Mouse (Mus musculus) MEL (cell line): ENCODE results near the gene Nrl. TPM values are rescaled to one million over a fixed set of nuclear protein-coding genes. Genes with fewer than 3 reads are reported as not detected.
A peak's percentile ranks its signal among the peaks of the same experiment; 100 is the strongest.

ENCODE experiments used
- DNase-seq: peaks from one replicate; pipeline ENCODE4 v3.0.0; 2011; ENCODE audit warnings: low read depth, low spot score
- H3K27ac ChIP-seq: 2 replicates; pipeline ENCODE4 v1.5.1; 2012; ENCODE audit warnings: low read depth, mild to moderate bottlenecking, control low read depth, low read length, moderate library complexity; ENCODE audit not compliant: control insufficient read depth
- H3K27me3 ChIP-seq, 2 experiments: fragments of 150-350 bp in 1 of 2; sonication (generic) in 1 of 2; 2 replicates each; pipeline ENCODE4 v1.6.1; 2012; ENCODE audit warnings: low read length in 2 of 2, mild to moderate bottlenecking in 2 of 2, improper control_type of control experiment in 1 of 2, moderate library complexity in 1 of 2; ENCODE audit not compliant: insufficient read depth in 2 of 2, control insufficient read depth in 1 of 2
- H3K36me3 ChIP-seq, 2 experiments: 2 replicates each; pipeline ENCODE4 v1.6.1; 2012 to 2014; ENCODE audit warnings: low read length in 2 of 2, improper control_type of control experiment in 1 of 2, inconsistent platforms in 1 of 2, mild to moderate bottlenecking in 1 of 2; ENCODE audit not compliant: insufficient read depth in 2 of 2, control insufficient read depth in 1 of 2
- H3K4me1 ChIP-seq, 2 experiments: fragments of 150-350 bp in 1 of 2; sonication (generic) in 1 of 2; 2 replicates each; pipeline ENCODE4 v1.6.1; 2012; ENCODE audit warnings: low read length in 2 of 2, improper control_type of control experiment in 1 of 2, mild to moderate bottlenecking in 1 of 2; ENCODE audit not compliant: insufficient read depth in 2 of 2, control insufficient read depth in 1 of 2
- H3K4me3 ChIP-seq, 2 experiments: fragments of 150-350 bp in 1 of 2; sonication (generic) in 1 of 2; 2 replicates each; pipeline ENCODE4 v1.5.1; 2012; ENCODE audit warnings: low read depth in 2 of 2, low read length in 2 of 2, mild to moderate bottlenecking in 2 of 2, moderate library complexity in 2 of 2, control low read depth in 1 of 2, improper control_type of control experiment in 1 of 2; ENCODE audit not compliant: control insufficient read depth in 1 of 2, insufficient read depth in 1 of 2
- H3K79me2 ChIP-seq: 2 replicates; pipeline ENCODE4 v1.6.1; 2012; ENCODE audit warnings: mild to moderate bottlenecking, low read length, moderate library complexity; ENCODE audit not compliant: control insufficient read depth, poor library complexity, insufficient read depth
- H3K9ac ChIP-seq: 2 replicates; pipeline ENCODE4 v1.6.1; 2012; ENCODE audit warnings: low read depth, mild to moderate bottlenecking, control low read depth, low read length, moderate library complexity; ENCODE audit not compliant: control insufficient read depth, poor library complexity, severe bottlenecking
- H3K9me3 ChIP-seq: fragments of 150-350 bp; sonication (generic); replicated peaks from 2 replicates; pipeline ENCODE4 v1.6.1; 2012; ENCODE audit warnings: mild to moderate bottlenecking, low read length, improper control_type of control experiment, moderate library complexity; ENCODE audit not compliant: insufficient read depth
- BHLHE40 ChIP-seq: IDR thresholded peaks from 2 replicates; pipeline ENCODE4 v1.6.1; 2012; ENCODE audit warnings: low read depth, mild to moderate bottlenecking, inconsistent platforms, low read length, improper control_type of control experiment, borderline replicate concordance
- CHD1 ChIP-seq: IDR thresholded peaks from 2 replicates; pipeline ENCODE4 v1.6.1; 2012; ENCODE audit warnings: low read depth, mild to moderate bottlenecking, inconsistent platforms, low read length, improper control_type of control experiment
- CHD2 ChIP-seq: IDR thresholded peaks from 2 replicates; pipeline ENCODE4 v1.6.1; 2011; ENCODE audit warnings: low read length, improper control_type of control experiment
- CTCF ChIP-seq, 3 experiments: IDR thresholded peaks in 2 of 3; conservative IDR thresholded peaks in 1 of 3; 2 replicates each; pipeline ENCODE4 v1.5.1; 2011 to 2012; ENCODE audit warnings: low read length in 3 of 3, low read depth in 2 of 3, mild to moderate bottlenecking in 2 of 3, improper control_type of control experiment in 1 of 3, inconsistent platforms in 1 of 3, mixed read lengths in 1 of 3, moderate library complexity in 1 of 3; ENCODE audit not compliant: control insufficient read depth in 1 of 3, insufficient read depth in 1 of 3, poor library complexity in 1 of 3, severe bottlenecking in 1 of 3
- E2F4 ChIP-seq: IDR thresholded peaks from 2 replicates; pipeline ENCODE4 v1.6.1; 2011; ENCODE audit warnings: low read depth, low read length, improper control_type of control experiment, borderline replicate concordance
- ETS1 ChIP-seq: IDR thresholded peaks from 2 replicates; pipeline ENCODE4 v1.6.1; 2012; ENCODE audit warnings: low read depth, mild to moderate bottlenecking, inconsistent platforms, low read length, improper control_type of control experiment, moderate library complexity
- GABPA ChIP-seq: IDR thresholded peaks from 2 replicates; pipeline ENCODE4 v1.6.1; 2012; ENCODE audit warnings: low read depth, mild to moderate bottlenecking, inconsistent platforms, low read length, improper control_type of control experiment, moderate library complexity
- GATA1 ChIP-seq: IDR thresholded peaks from 2 replicates; pipeline ENCODE4 v1.6.1; 2011; ENCODE audit warnings: low read depth, low read length, improper control_type of control experiment
- HCFC1 ChIP-seq: IDR thresholded peaks from 2 replicates; pipeline ENCODE4 v1.6.1; 2012; ENCODE audit warnings: low read depth, mild to moderate bottlenecking, inconsistent platforms, low read length, improper control_type of control experiment, moderate library complexity
- JUND ChIP-seq: IDR thresholded peaks from 2 replicates; pipeline ENCODE4 v1.6.1; 2011; ENCODE audit warnings: low read depth, mild to moderate bottlenecking, improper control_type of control experiment, low read length
- KAT2A ChIP-seq: conservative IDR thresholded peaks from 2 replicates; pipeline ENCODE4 v1.6.1; 2012; ENCODE audit warnings: low read depth, low read length, improper control_type of control experiment, inconsistent platforms
- MAFK ChIP-seq: IDR thresholded peaks from 2 replicates; pipeline ENCODE4 v1.6.1; 2011; ENCODE audit warnings: low read depth, mild to moderate bottlenecking, low read length, improper control_type of control experiment, borderline replicate concordance
- MAX ChIP-seq: IDR thresholded peaks from 2 replicates; pipeline ENCODE4 v1.6.1; 2011; ENCODE audit warnings: low read length, improper control_type of control experiment
- MAZ ChIP-seq: IDR thresholded peaks from 2 replicates; pipeline ENCODE4 v1.6.1; 2012; ENCODE audit warnings: low read depth, mild to moderate bottlenecking, inconsistent platforms, low read length, improper control_type of control experiment
- MEF2A ChIP-seq: IDR thresholded peaks from 2 replicates; pipeline ENCODE4 v1.6.1; 2014; ENCODE audit warnings: low read depth, mild to moderate bottlenecking, inconsistent platforms, low read length, improper control_type of control experiment; ENCODE audit not compliant: poor library complexity, insufficient replicate concordance, severe bottlenecking; ENCODE audit errors: extremely low read depth
- MXI1 ChIP-seq: IDR thresholded peaks from 2 replicates; pipeline ENCODE4 v1.6.1; 2011; ENCODE audit warnings: mild to moderate bottlenecking, low read depth, low read length, improper control_type of control experiment
- MYB ChIP-seq: IDR thresholded peaks from 2 replicates; pipeline ENCODE4 v1.6.1; 2011; ENCODE audit warnings: mild to moderate bottlenecking, low read depth, low read length, improper control_type of control experiment
- MYC ChIP-seq: IDR thresholded peaks from 2 replicates; pipeline ENCODE4 v1.6.1; 2011; ENCODE audit warnings: low read depth, mild to moderate bottlenecking, low read length, improper control_type of control experiment, moderate library complexity
- NELFE ChIP-seq: IDR thresholded peaks from 2 replicates; pipeline ENCODE4 v1.6.1; 2011; ENCODE audit warnings: low read depth, low read length, improper control_type of control experiment
- NRF1 ChIP-seq: IDR thresholded peaks from 2 replicates; pipeline ENCODE4 v1.6.1; 2014; ENCODE audit warnings: low read depth, mild to moderate bottlenecking, inconsistent platforms, low read length, improper control_type of control experiment, moderate library complexity; ENCODE audit not compliant: poor library complexity, insufficient read depth, severe bottlenecking
- POLR2A ChIP-seq, 2 experiments: IDR thresholded peaks; 2 replicates each; pipeline ENCODE4 v1.6.1; 2011 to 2012; ENCODE audit warnings: low read length in 2 of 2, mild to moderate bottlenecking in 2 of 2, control low read depth in 1 of 2, improper control_type of control experiment in 1 of 2, low read depth in 1 of 2, moderate library complexity in 1 of 2; ENCODE audit not compliant: control insufficient read depth in 1 of 2, insufficient read depth in 1 of 2, poor library complexity in 1 of 2
- POLR2AphosphoS2 ChIP-seq: IDR thresholded peaks from 2 replicates; pipeline ENCODE4 v1.6.1; 2011; ENCODE audit warnings: low read length, improper control_type of control experiment
- POLR2AphosphoS5 ChIP-seq: IDR thresholded peaks from 2 replicates; pipeline ENCODE4 v1.6.1; 2012; ENCODE audit warnings: low read depth, borderline replicate concordance, mild to moderate bottlenecking, inconsistent platforms, low read length, moderate library complexity, mixed read lengths
- RCOR1 ChIP-seq: IDR thresholded peaks from 2 replicates; pipeline ENCODE4 v1.6.1; 2012; ENCODE audit warnings: low read depth, mild to moderate bottlenecking, inconsistent platforms, low read length, improper control_type of control experiment
- SIN3A ChIP-seq: IDR thresholded peaks from 2 replicates; pipeline ENCODE4 v1.6.1; 2012; ENCODE audit warnings: low read length, improper control_type of control experiment, inconsistent platforms
- SMC3 ChIP-seq: IDR thresholded peaks from 2 replicates; pipeline ENCODE4 v1.6.1; 2011; ENCODE audit warnings: low read depth, low read length, improper control_type of control experiment
- TAL1 ChIP-seq: IDR thresholded peaks from 2 replicates; pipeline ENCODE4 v1.6.1; 2012; ENCODE audit warnings: mild to moderate bottlenecking, inconsistent platforms, low read length, moderate library complexity, mixed read lengths
- TBP ChIP-seq: IDR thresholded peaks from 2 replicates; pipeline ENCODE4 v1.8.0; 2011; ENCODE audit warnings: low read depth, low read length, improper control_type of control experiment
- TCF12 ChIP-seq: IDR thresholded peaks from 2 replicates; pipeline ENCODE4 v1.6.1; 2014; ENCODE audit warnings: low read depth, mild to moderate bottlenecking, inconsistent platforms, low read length, improper control_type of control experiment, moderate library complexity
- UBTF ChIP-seq: IDR thresholded peaks from 2 replicates; pipeline ENCODE4 v1.6.1; 2012; ENCODE audit warnings: low read depth, mild to moderate bottlenecking, inconsistent platforms, low read length, improper control_type of control experiment, moderate library complexity, borderline replicate concordance; ENCODE audit not compliant: insufficient read depth
- USF1 ChIP-seq: IDR thresholded peaks from 2 replicates; pipeline ENCODE4 v1.6.1; 2014; ENCODE audit warnings: low read depth, mild to moderate bottlenecking, inconsistent platforms, low read length, improper control_type of control experiment, moderate library complexity
- USF2 ChIP-seq, 2 experiments: IDR thresholded peaks; 2 replicates each; pipeline ENCODE4 v1.6.1; 2011 to 2012; ENCODE audit warnings: improper control_type of control experiment in 2 of 2, low read length in 2 of 2, borderline replicate concordance in 1 of 2, inconsistent platforms in 1 of 2, low read depth in 1 of 2, mild to moderate bottlenecking in 1 of 2; ENCODE audit not compliant: insufficient read depth in 1 of 2
- ZC3H11A ChIP-seq: IDR thresholded peaks from 2 replicates; pipeline ENCODE4 v1.6.1; 2012; ENCODE audit warnings: low read depth, mild to moderate bottlenecking, inconsistent platforms, low read length, improper control_type of control experiment
- ZKSCAN1 ChIP-seq: IDR thresholded peaks from 2 replicates; pipeline ENCODE4 v1.6.1; 2012; ENCODE audit warnings: low read depth, mild to moderate bottlenecking, inconsistent platforms, low read length, improper control_type of control experiment, moderate library complexity
- ZMIZ1 ChIP-seq: IDR thresholded peaks from 2 replicates; pipeline ENCODE4 v1.6.1; 2012; ENCODE audit warnings: low read depth, mild to moderate bottlenecking, inconsistent platforms, low read length, improper control_type of control experiment, moderate library complexity
- ZNF384 ChIP-seq: IDR thresholded peaks from 2 replicates; pipeline ENCODE4 v1.6.1; 2012; ENCODE audit warnings: low read depth, mild to moderate bottlenecking, inconsistent platforms, low read length, improper control_type of control experiment
- polyA plus RNA-seq, 2 experiments: library from polyadenylated mRNA; stranded (reverse) in 1 of 2; unstranded in 1 of 2; fragments of >175 nt in 1 of 2; fragments of >200 nt in 1 of 2; gene quantifications; 2 replicates each; pipeline versions ENCODE4 v1.2.1 to v1.2.4; 2012; ENCODE audit warnings: low replicate concordance in 2 of 2, low read depth in 1 of 2; ENCODE audit not compliant: insufficient read length in 2 of 2, insufficient read depth in 1 of 2, missing spikeins in 1 of 2
- total RNA-seq: library from RNA; depleted of rRNA; stranded (reverse); fragments of 300-350 nt; gene quantifications from 2 replicates; pipeline ENCODE4 v1.2.3, GENCODE M21; 2012

The Nrl gene
- total and polyA plus RNA-seq, 3 experiments: not detected

GRCm38 (mm10) chr14:55540067-55540786, 15.4 kb upstream of the Nrl start, which contains the start of gene Pck2:
TSS of gene Pck2 (plus strand) at chr14:55540266.
- Histone ChIP-seq H3K36me3 (peaks cover 7 to 17% of the 10 kb centered on the region in 2 experiments), H3K27me3 (no peaks in the 10 kb centered on the region), H3K4me1 (peaks cover 8 to 17% of the 10 kb centered on the region in 2 experiments)
- TF ChIP-seq POLR2AphosphoS5 (no peak), TBP (0 out of 2 replicates have a peak, but pooled peaks have one; percentile 73), SIN3A (peak; percentile 82), USF1 (no peak; the same call in 1 of the 2 replicates), MAFK (no peak), GABPA (no peak), MEF2A (no peak), UBTF (no peak), ZKSCAN1 (no peak), ZC3H11A (no peak), JUND (no peak), TAL1 (no peak), CTCF (IDR thresholded peaks at IDR 0.05 in 2 of 3, conservative IDR thresholded peaks at IDR 0.05 in 1 of 3; ENCODE audit: control insufficient read depth in 1 of 3, insufficient read depth in 1 of 3, low read depth in 2 of 3, low read length in 3 of 3, poor library complexity in 1 of 3, severe bottlenecking in 1 of 3) (no peak), GATA1 (no peak), HCFC1 (peak; percentile 68), E2F4 (no peak), ZNF384 (no peak), BHLHE40 (no peak), KAT2A (peak; percentile 47; the same call in 1 of the 2 replicates), USF2 (IDR thresholded peaks at IDR 0.05; ENCODE audit: borderline replicate concordance in 1 of 2, insufficient read depth in 1 of 2, low read depth in 1 of 2, low read length in 2 of 2) (no peak), NELFE (peak; percentile 75), SMC3 (no peak), CHD1 (no peak), MAX (peak; percentile 88), MYC (peak; percentile 95), RCOR1 (no peak), MXI1 (peak; percentile 78), MAZ (peak; percentile 78; the same call in 1 of the 2 replicates), ZMIZ1 (peak; percentile 83), TCF12 (peak; percentile 51), MYB (no peak), POLR2AphosphoS2 (peak; percentile 92), CHD2 (no peak), ETS1 (peak; percentile 56; the same call in 1 of the 2 replicates), NRF1 (no peak), POLR2A (IDR thresholded peaks at IDR 0.05; ENCODE audit: control insufficient read depth in 1 of 2, insufficient read depth in 1 of 2, low read depth in 1 of 2, low read length in 2 of 2, poor library complexity in 1 of 2) (peak; percentile 41 to 77; a peak in 2 of 4 replicates)

More at GRCm38 (mm10) chr14:55540067-55540786, 15.4 kb upstream of the Nrl start, which contains the start of gene Pck2:
- Histone ChIP-seq H3K9ac (peak within 1 kb of the TSS; percentile 93), H3K27ac (peak within 1 kb of the TSS; percentile 90), H3K4me3 (peak within 1 kb of the TSS; percentile 88 to 94), H3K79me2 (peaks cover 15% of the 10 kb centered on the region), H3K9me3 (no peaks in the 10 kb centered on the region)
- peak; percentile 98 for DNase-seq
